Mouse (Mus musculus): Measurements from ENCODE around the gene Ap3m1. TPM values are rescaled to one million over a fixed set of nuclear protein-coding genes. Genes with fewer than 3 reads are reported as not detected.

The Ap3m1 gene
- polyA plus RNA-seq, 1 experiment, result 30.1 TPM

GRCm38 (mm10) chr14:21052781-21053130 lies 448 bp upstream of the Ap3m1 start:
- DNase-seq, result no peak
- WGBS, result under 1% methylated on average over 25 of the region's 25 CpGs
- Histone ChIP-seq H3K4me1 (ENCODE audit: control insufficient read depth, insufficient read depth, low read length) (peaks cover 4% of the 10 kb centered on the region), H3K4me3 (replicated peaks; ENCODE audit: extremely low read depth, low read depth, low read length) (peak overlapping the region; percentile 86)
- TF ChIP-seq POLR2A (IDR thresholded peaks at IDR 0.05; ENCODE audit: borderline replicate concordance, extremely low read depth, low read depth, low read length) (no peak), CTCF (IDR thresholded peaks at IDR 0.05; ENCODE audit: insufficient read depth, low read length) (no peak)

- no peak for TF ChIP-seq POLR2A (IDR thresholded peaks at IDR 0.05; ENCODE audit: borderline replicate concordance, extremely low read depth, low read depth, low read length)
- no peak for TF ChIP-seq CTCF (IDR thresholded peaks at IDR 0.05; ENCODE audit: insufficient read depth, low read length)
- WGBS, result 3% methylated on average over 28 of the region's 28 CpGs
- Histone ChIP-seq H3K4me3 (replicated peaks; ENCODE audit: extremely low read depth, low read depth, low read length) (peak overlapping the region; percentile 73), H3K4me1 (ENCODE audit: control insufficient read depth, insufficient read depth, low read length) (peaks cover 4% of the 10 kb centered on the region)
- no peak for DNase-seq
Measured at GRCm38 (mm10) chr14:21051380-21052111, 762 bp downstream of the Ap3m1 start.

GRCm38 (mm10) chr14:21050734-21051133 lies 1.6 kb downstream of the Ap3m1 start:
- WGBS, result 70% methylated on average over 3 of the region's 3 CpGs
- Histone ChIP-seq H3K4me1 (ENCODE audit: control insufficient read depth, insufficient read depth, low read length) (peaks cover 4% of the 10 kb centered on the region), H3K4me3 (replicated peaks; ENCODE audit: extremely low read depth, low read depth, low read length) (no peak overlapping the region)
- no peak for DNase-seq
- TF ChIP-seq CTCF (IDR thresholded peaks at IDR 0.05; ENCODE audit: insufficient read depth, low read length) (peak; percentile 50), POLR2A (IDR thresholded peaks at IDR 0.05; ENCODE audit: borderline replicate concordance, extremely low read depth, low read depth, low read length) (no peak)

- Histone ChIP-seq H3K4me3 (replicated peaks; ENCODE audit: extremely low read depth, low read depth, low read length) (no peak overlapping the region), H3K4me1 (ENCODE audit: control insufficient read depth, insufficient read depth, low read length) (peaks cover 4% of the 10 kb centered on the region)
- TF ChIP-seq CTCF (IDR thresholded peaks at IDR 0.05; ENCODE audit: insufficient read depth, low read length), result peak; percentile 64
- no peak for TF ChIP-seq POLR2A (IDR thresholded peaks at IDR 0.05; ENCODE audit: borderline replicate concordance, extremely low read depth, low read depth, low read length)
- DNase-seq, result no peak
Measured at GRCm38 (mm10) chr14:21048879-21049278, 3.4 kb downstream of the Ap3m1 start.

DNA sequence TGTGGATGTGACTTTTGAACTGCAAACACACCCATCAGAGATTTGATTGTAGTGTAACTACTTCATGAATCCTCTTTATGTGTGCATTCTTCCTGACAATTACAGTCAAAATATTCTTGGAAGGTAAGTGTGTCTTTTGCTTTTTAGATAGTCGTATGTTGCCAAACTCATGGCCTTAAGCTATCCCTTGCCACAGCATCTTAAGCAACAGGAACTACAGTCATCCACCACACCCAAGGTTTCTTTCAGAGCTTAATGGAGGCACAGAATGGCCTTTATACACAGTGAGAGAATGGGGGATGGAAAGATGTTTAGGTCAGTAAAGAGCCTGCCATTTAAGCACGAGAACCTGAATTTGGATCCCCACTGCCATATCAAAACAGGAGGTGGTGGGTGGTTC lies 4.5 kb downstream of the Ap3m1 start:
- Histone ChIP-seq H3K4me1 (ENCODE audit: control insufficient read depth, insufficient read depth, low read length) (peaks cover 3% of the 10 kb centered on the region), H3K4me3 (replicated peaks; ENCODE audit: extremely low read depth, low read depth, low read length) (no peak overlapping the region)
- DNase-seq, result no peak
- 47% methylated on average over 2 of the region's 2 CpGs for WGBS
- no peak for TF ChIP-seq POLR2A (IDR thresholded peaks at IDR 0.05; ENCODE audit: borderline replicate concordance, extremely low read depth, low read depth, low read length)

DNA sequence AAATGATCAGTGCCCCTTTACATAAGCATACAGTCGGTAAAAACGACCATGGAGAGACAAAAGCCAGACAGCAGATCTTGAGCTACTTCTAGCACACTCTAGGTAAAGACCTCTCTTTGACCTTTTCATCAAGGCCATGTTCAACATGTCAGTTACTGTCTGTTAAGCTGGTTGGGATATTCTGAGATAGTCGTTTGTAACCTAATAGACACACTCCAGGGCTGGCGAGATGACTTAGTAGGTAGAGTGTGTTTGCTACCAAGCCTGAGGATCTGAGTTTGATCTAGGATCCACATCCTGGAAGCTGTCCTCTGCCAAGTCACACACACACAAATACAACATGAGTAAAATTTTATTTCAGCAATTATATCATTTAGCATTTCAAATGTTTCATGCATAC lies 12.7 kb downstream of the Ap3m1 start:
- DNase-seq, result no peak
- Histone ChIP-seq H3K4me1 (ENCODE audit: control insufficient read depth, insufficient read depth, low read length) (peaks cover 11% of the 10 kb centered on the region), H3K4me3 (replicated peaks; ENCODE audit: extremely low read depth, low read depth, low read length) (no peak overlapping the region)
- WGBS, result 53% methylated on average over 4 of the region's 4 CpGs
- TF ChIP-seq CTCF (IDR thresholded peaks at IDR 0.05; ENCODE audit: insufficient read depth, low read length), result no peak
- TF ChIP-seq POLR2A (IDR thresholded peaks at IDR 0.05; ENCODE audit: borderline replicate concordance, extremely low read depth, low read depth, low read length), result no peak

- no peak for TF ChIP-seq POLR2A (IDR thresholded peaks at IDR 0.05; ENCODE audit: borderline replicate concordance, extremely low read depth, low read depth, low read length)
- no peak for TF ChIP-seq CTCF (IDR thresholded peaks at IDR 0.05; ENCODE audit: insufficient read depth, low read length)
- WGBS, result 45% methylated on average over 12 of the region's 12 CpGs
- H3K4me3 ChIP-seq (replicated peaks; ENCODE audit: extremely low read depth, low read depth, low read length), result no peak overlapping the region
- H3K4me1 ChIP-seq (ENCODE audit: control insufficient read depth, insufficient read depth, low read length), result peaks cover 11% of the 10 kb centered on the region
- no peak for DNase-seq
Measured at GRCm38 (mm10) chr14:21039077-21039476, 13.2 kb downstream of the Ap3m1 start.

- no peak overlapping the region for H3K4me3 ChIP-seq (replicated peaks; ENCODE audit: extremely low read depth, low read depth, low read length)
- TF ChIP-seq POLR2A (IDR thresholded peaks at IDR 0.05; ENCODE audit: borderline replicate concordance, extremely low read depth, low read depth, low read length) (no peak), CTCF (IDR thresholded peaks at IDR 0.05; ENCODE audit: insufficient read depth, low read length) (no peak)
Measured at GRCm38 (mm10) chr14:21034791-21035190, 17.5 kb downstream of the Ap3m1 start.

GRCm38 (mm10) chr14:21034271-21034670 lies 18.0 kb downstream of the Ap3m1 start:
- TF ChIP-seq POLR2A (IDR thresholded peaks at IDR 0.05; ENCODE audit: borderline replicate concordance, extremely low read depth, low read depth, low read length) (no peak), CTCF (IDR thresholded peaks at IDR 0.05; ENCODE audit: insufficient read depth, low read length) (no peak)
- 82% methylated on average over 4 of the region's 4 CpGs for WGBS
- Histone ChIP-seq H3K4me3 (replicated peaks; ENCODE audit: extremely low read depth, low read depth, low read length) (no peak overlapping the region), H3K4me1 (ENCODE audit: control insufficient read depth, insufficient read depth, low read length) (peaks cover 7% of the 10 kb centered on the region)
- DNase-seq, result no peak

More at GRCm38 (mm10) chr14:21034791-21035190, 17.5 kb downstream of the Ap3m1 start:
- peaks cover 12% of the 10 kb centered on the region for H3K4me1 ChIP-seq (ENCODE audit: control insufficient read depth, insufficient read depth, low read length)
- 83% methylated on average over 3 of the region's 3 CpGs for WGBS
- no peak for DNase-seq

- no peak for DNase-seq
- Histone ChIP-seq H3K4me3 (replicated peaks; ENCODE audit: extremely low read depth, low read depth, low read length) (no peak overlapping the region), H3K4me1 (ENCODE audit: control insufficient read depth, insufficient read depth, low read length) (peaks cover 3% of the 10 kb centered on the region; the same call in 1 of the 2 replicates)
- 41% methylated on average over 6 of the region's 6 CpGs for whole genome bisulfite sequencing
- TF ChIP-seq POLR2A (IDR thresholded peaks at IDR 0.05; ENCODE audit: borderline replicate concordance, extremely low read depth, low read depth, low read length), result no peak
- TF ChIP-seq CTCF (IDR thresholded peaks at IDR 0.05; ENCODE audit: insufficient read depth, low read length), result no peak
Measured at GRCm38 (mm10) chr14:21031783-21032511, 20.4 kb downstream of the Ap3m1 start.
